Mouse (Mus musculus): Measurements from ENCODE around the gene Kif18b.

DNA sequence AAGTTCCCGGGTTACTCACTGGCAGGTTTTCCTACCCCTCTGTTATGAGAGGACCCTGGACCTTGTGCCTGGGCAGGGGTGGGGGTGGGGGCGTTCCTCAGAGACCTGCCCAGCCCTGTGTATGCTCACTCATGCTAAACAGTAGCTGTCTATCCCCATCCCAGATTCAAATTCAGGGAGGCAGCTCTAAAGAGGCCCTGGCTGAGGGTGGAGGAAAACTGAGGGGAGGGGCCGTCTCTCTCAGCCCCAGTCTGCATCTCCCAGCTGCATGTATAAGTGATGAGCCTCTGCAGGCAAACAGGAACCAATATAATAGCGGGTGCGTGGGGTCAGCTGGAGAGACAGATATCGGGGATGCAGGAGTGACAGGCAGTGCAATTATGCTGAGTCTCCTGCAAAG, 28.0 kb upstream of the Kif18b start:
- TF ChIP-seq CTCF (IDR thresholded peaks at IDR 0.05; ENCODE audit: extremely low read depth, insufficient read depth, low read length) (no peak), POLR2A (IDR thresholded peaks at IDR 0.05; ENCODE audit: extremely low read depth, insufficient read depth, low read length) (no peak)

Measured in cortical plate, adult 2 months (tissue).